Mouse (Mus musculus) neural tube, embryonic 11.5 days (tissue): ENCODE data around the gene Robo1. TPM values are rescaled to one million over a fixed set of nuclear protein-coding genes. Genes with fewer than 3 reads are reported as not detected.

Experiments
- ATAC-seq: fragments of 200-750 bp; cut with Nextera tagmentation; 2 replicates; pipeline ENCODE4 v1.8.0; 2017; ENCODE audit warnings: moderate number of reproducible peaks, mild to moderate bottlenecking, moderate TSS enrichment, moderate library complexity; ENCODE audit not compliant: insufficient read depth, low FRiP score, low TSS enrichment
- DNase-seq: peaks from one replicate; pipeline ENCODE4 v3.0.0-alpha.2; 2015; ENCODE audit warnings: low spot score
- H3K27ac ChIP-seq: fragments of 300-500 bp; sonication (generic); 2 replicates; pipeline ENCODE4 v1.5.1; 2014; ENCODE audit warnings: low read depth, mild to moderate bottlenecking, low read length
- H3K27me3 ChIP-seq: fragments of 300-500 bp; sonication (generic); 2 replicates; pipeline ENCODE4 v1.6.1; 2014; ENCODE audit warnings: mild to moderate bottlenecking, low read length, mixed read lengths; ENCODE audit not compliant: control insufficient read depth, insufficient read depth
- H3K36me3 ChIP-seq: fragments of 300-500 bp; sonication (generic); 2 replicates; pipeline ENCODE4 v1.6.1; 2014; ENCODE audit warnings: mild to moderate bottlenecking, low read length, moderate library complexity, mixed read lengths; ENCODE audit not compliant: control insufficient read depth, insufficient read depth
- H3K4me1 ChIP-seq: fragments of 300-500 bp; sonication (generic); 2 replicates; pipeline ENCODE4 v1.6.1; 2014; ENCODE audit warnings: low read length, mixed read lengths; ENCODE audit not compliant: control insufficient read depth, insufficient read depth
- H3K4me2 ChIP-seq: fragments of 300-500 bp; sonication (generic); 2 replicates; pipeline ENCODE4 v1.6.1; 2014; ENCODE audit warnings: low read depth, mild to moderate bottlenecking, moderate library complexity
- H3K4me3 ChIP-seq: fragments of 300-500 bp; sonication (generic); 2 replicates; pipeline ENCODE4 v1.5.1; 2014; ENCODE audit warnings: low read depth, low read length
- H3K9ac ChIP-seq: fragments of 300-500 bp; sonication (generic); 2 replicates; pipeline ENCODE4 v1.6.1; 2014; ENCODE audit warnings: mild to moderate bottlenecking, low read length
- H3K9me3 ChIP-seq: fragments of 300-500 bp; sonication (generic); 2 replicates; pipeline ENCODE4 v1.6.1; 2016; ENCODE audit warnings: low read length; ENCODE audit not compliant: control insufficient read depth
- WGBS: fragments of 180-500 bp; shearing (Covaris S2); extraction: QIAGEN DNeasy Blood & Tissue Kit; methylation state at CpG from one replicate; pipeline ENCODE4 v1.1.7; 2014; 5-methylcytosine and 5-hydroxymethylcytosine counted together
- polyA plus RNA-seq: library from polyadenylated mRNA; unstranded; fragments of >200 nt; fragmentation: Nextera tagmentation; extraction: Ambion mirVana; gene quantifications from 2 replicates; pipeline ENCODE4 v1.2.1, GENCODE M21; 2014

The Robo1 gene
- polyA plus RNA-seq, 1 experiment from 2014 or later, result 58.3 TPM

DNA sequence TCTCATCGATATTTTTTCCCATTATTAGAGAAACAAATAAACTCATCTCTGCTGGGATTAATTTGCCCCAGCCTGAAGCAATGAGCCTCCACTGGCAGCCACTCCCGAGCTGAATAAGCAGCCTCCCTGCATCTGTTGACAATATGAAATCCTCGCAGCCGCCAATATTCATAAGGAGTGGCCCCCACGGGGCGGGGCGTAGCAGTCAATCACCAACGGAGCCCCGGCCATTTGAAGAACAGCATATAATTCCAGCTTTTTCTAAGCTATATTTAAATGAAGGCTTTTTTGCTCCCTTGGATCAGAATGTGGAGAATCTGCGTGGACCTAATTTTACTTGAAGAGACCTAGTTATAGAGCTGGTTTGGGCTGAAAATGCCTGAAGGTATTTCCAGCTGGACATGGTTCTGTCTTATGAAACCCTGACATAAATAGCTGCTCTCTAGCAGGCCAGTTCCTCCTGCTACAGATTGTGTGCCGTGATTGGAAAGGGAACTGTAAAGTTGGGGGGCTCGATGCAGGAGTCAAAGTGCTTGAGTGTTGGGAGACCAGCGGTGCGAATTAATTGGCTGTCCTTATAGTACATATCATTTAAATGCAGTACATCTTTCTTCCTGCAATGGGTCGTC lies 492.1 kb downstream of the Robo1 start:
- Histone ChIP-seq H3K9me3 (no peaks in the 10 kb centered on the region), H3K4me3 (no peak overlapping the region), H3K9ac (no peak overlapping the region), H3K36me3 (no peaks in the 10 kb centered on the region), H3K4me2 (no peak overlapping the region), H3K27ac (no peak overlapping the region), H3K4me1 (peaks cover 7% of the 10 kb centered on the region; the same call in 1 of the 2 replicates), H3K27me3 (no peaks in the 10 kb centered on the region)
- DNase-seq (no peak), ATAC-seq (no peak; the same call in 1 of the 2 replicates)
- 77% methylated on average over 15 of the region's 15 CpGs for WGBS

- peaks cover 7% of the 10 kb centered on the region; the same call in 1 of the 2 replicates for H3K4me1 ChIP-seq
- H3K9me3 ChIP-seq, result no peaks in the 10 kb centered on the region
- 86% methylated on average over 6 of the region's 6 CpGs for WGBS
- no peak for DNase-seq
- H3K36me3 ChIP-seq, result no peaks in the 10 kb centered on the region
- no peaks in the 10 kb centered on the region for H3K27me3 ChIP-seq
- H3K4me2 ChIP-seq, result no peak overlapping the region
- no peak for ATAC-seq
- no peak overlapping the region for H3K9ac ChIP-seq
- no peak overlapping the region for H3K27ac ChIP-seq
- no peak overlapping the region for H3K4me3 ChIP-seq
These were observed 492.7 kb downstream of the Robo1 start for GRCm38 (mm10) chr16:72800788-72801187.

DNA sequence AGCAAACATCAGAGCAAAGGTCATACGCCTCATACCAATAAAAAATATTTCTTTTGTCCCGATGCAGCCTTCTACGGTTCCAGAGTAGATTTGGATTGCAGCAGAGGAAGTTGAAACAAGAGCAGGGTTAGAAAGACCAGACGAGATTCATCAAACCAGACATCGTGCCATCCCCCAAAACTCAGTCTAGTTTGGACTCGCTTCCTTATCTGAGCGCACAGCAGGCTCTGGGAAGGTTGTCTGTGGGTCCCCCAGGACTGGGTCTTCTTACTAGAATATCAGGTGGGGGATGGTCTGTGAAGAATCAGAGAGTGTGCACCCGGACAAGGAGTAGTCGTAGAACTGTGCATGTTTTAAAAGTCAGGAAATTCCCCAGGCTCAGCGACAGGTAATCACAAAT lies 500.2 kb downstream of the Robo1 start:
- DNase-seq, result no peak
- Histone ChIP-seq H3K27ac (no peak overlapping the region), H3K4me2 (no peak overlapping the region), H3K27me3 (no peaks in the 10 kb centered on the region), H3K36me3 (no peaks in the 10 kb centered on the region), H3K9me3 (no peaks in the 10 kb centered on the region), H3K4me3 (no peak overlapping the region), H3K4me1 (peaks cover 13% of the 10 kb centered on the region), H3K9ac (no peak overlapping the region)
- no peak for ATAC-seq
- 55% methylated on average over 10 of the region's 10 CpGs for WGBS

GRCm38 (mm10) chr16:72810942-72811341 lies 502.8 kb downstream of the Robo1 start:
- ATAC-seq, result no peak
- no peaks in the 10 kb centered on the region for H3K27me3 ChIP-seq
- H3K9me3 ChIP-seq, result no peaks in the 10 kb centered on the region
- peak; percentile 21 for DNase-seq
- peak overlapping the region; percentile 27; the same call in 1 of the 2 replicates for H3K27ac ChIP-seq
- 36% methylated on average over 3 of the region's 3 CpGs for whole genome bisulfite sequencing
- H3K36me3 ChIP-seq, result no peaks in the 10 kb centered on the region
- no peak overlapping the region for H3K4me2 ChIP-seq
- H3K4me1 ChIP-seq, result peaks cover 13% of the 10 kb centered on the region
- H3K9ac ChIP-seq, result no peak overlapping the region
- no peak overlapping the region for H3K4me3 ChIP-seq

GRCm38 (mm10) chr16:72811494-72811893 lies 503.4 kb downstream of the Robo1 start:
- Histone ChIP-seq H3K4me1 (peaks cover 13% of the 10 kb centered on the region), H3K27ac (peak overlapping the region; percentile 14; the same call in 1 of the 2 replicates), H3K4me2 (no peak overlapping the region), H3K27me3 (no peaks in the 10 kb centered on the region), H3K9ac (no peak overlapping the region), H3K4me3 (no peak overlapping the region), H3K9me3 (no peaks in the 10 kb centered on the region), H3K36me3 (no peaks in the 10 kb centered on the region)
- DNase-seq, result no peak
- 67% methylated on average over 5 of the region's 5 CpGs for WGBS
- ATAC-seq, result no peak

DNA sequence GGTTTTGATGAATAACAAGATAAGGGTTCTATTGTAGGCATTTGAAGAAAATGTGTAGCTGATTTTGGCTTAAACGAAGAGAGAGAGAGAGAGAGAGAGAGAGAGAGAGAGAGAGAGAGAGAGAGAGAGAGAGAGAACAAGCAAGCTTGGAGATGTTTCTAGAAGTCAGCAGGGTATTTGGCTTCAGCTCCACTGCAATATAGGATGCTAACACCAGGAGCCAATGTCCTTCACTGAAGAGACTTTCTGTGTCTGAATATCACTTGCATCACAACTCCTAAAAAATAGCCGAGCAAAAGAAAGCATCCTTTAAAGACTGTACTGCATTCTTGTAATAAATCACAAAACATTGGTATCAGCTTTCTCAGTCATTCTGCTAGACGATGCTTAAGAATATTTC lies 503.8 kb downstream of the Robo1 start:
- ATAC-seq (no peak), DNase-seq (no peak)
- Histone ChIP-seq H3K9me3 (no peaks in the 10 kb centered on the region), H3K27ac (peak overlapping the region; percentile 14; the same call in 1 of the 2 replicates), H3K4me2 (no peak overlapping the region), H3K9ac (no peak overlapping the region), H3K4me3 (no peak overlapping the region), H3K4me1 (peaks cover 13% of the 10 kb centered on the region), H3K27me3 (no peaks in the 10 kb centered on the region), H3K36me3 (no peaks in the 10 kb centered on the region)
- 44% methylated on average over 3 of the region's 3 CpGs for WGBS

DNA sequence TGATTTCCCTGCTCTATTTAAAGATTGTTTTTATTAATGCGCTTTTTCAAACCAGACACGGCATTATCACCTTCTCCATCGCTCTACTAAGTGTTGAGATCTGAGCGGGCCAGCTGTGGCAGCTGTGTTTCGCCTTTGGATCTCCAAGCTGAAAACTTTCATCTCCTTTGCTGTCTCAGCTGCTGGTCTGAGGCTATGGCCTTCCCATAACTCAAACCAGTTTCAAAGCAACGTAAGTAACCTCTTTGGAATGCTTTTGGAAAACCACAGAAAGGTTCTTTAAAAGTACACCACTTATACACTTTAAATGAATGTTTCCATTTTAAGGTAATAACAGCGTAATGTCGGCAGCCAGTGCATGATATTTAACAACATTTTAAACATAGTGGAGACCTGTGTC lies 520.3 kb downstream of the Robo1 start:
- no peaks in the 10 kb centered on the region for H3K36me3 ChIP-seq
- ATAC-seq (no peak), DNase-seq (no peak)
- no peak overlapping the region for H3K27ac ChIP-seq
- WGBS, result 65% methylated on average over 8 of the region's 8 CpGs
- H3K9ac ChIP-seq, result no peak overlapping the region
- peaks cover 19% of the 10 kb centered on the region for H3K4me1 ChIP-seq
- H3K4me3 ChIP-seq, result no peak overlapping the region
- H3K9me3 ChIP-seq, result no peaks in the 10 kb centered on the region
- no peak overlapping the region for H3K4me2 ChIP-seq
- H3K27me3 ChIP-seq, result no peaks in the 10 kb centered on the region

- Histone ChIP-seq H3K9me3 (no peaks in the 10 kb centered on the region), H3K9ac (no peak overlapping the region), H3K27ac (0 out of 2 replicates have a peak overlapping the region, but pooled peaks have one; percentile 49), H3K4me2 (no peak overlapping the region), H3K27me3 (no peaks in the 10 kb centered on the region), H3K4me1 (peaks cover 19% of the 10 kb centered on the region), H3K4me3 (no peak overlapping the region), H3K36me3 (no peaks in the 10 kb centered on the region)
- WGBS, result 25% methylated on average over 8 of the region's 8 CpGs
- peak; percentile 65 for ATAC-seq
- no peak for DNase-seq
These were observed 521.4 kb downstream of the Robo1 start for GRCm38 (mm10) chr16:72829530-72829929.

GRCm38 (mm10) chr16:72830394-72831056 lies 522.4 kb downstream of the Robo1 start:
- Histone ChIP-seq H3K27me3 (no peaks in the 10 kb centered on the region), H3K9ac (no peak overlapping the region)
- no peak for DNase-seq

More at GRCm38 (mm10) chr16:72830394-72831056, 522.4 kb downstream of the Robo1 start:
- no peak overlapping the region for H3K4me2 ChIP-seq
- no peak overlapping the region for H3K4me3 ChIP-seq
- ATAC-seq, result no peak
- H3K4me1 ChIP-seq, result peaks cover 23% of the 10 kb centered on the region
- H3K27ac ChIP-seq, result no peak overlapping the region
- H3K9me3 ChIP-seq, result no peaks in the 10 kb centered on the region
- WGBS, result 10% methylated on average over 5 of the region's 5 CpGs
- no peaks in the 10 kb centered on the region for H3K36me3 ChIP-seq
